Mouse (Mus musculus): ENCODE data around the gene Lrrtm4. TPM values are rescaled to one million over a fixed set of nuclear protein-coding genes. Genes with fewer than 3 reads are reported as not detected.
A peak's percentile ranks its signal among the peaks of the same experiment; 100 is the strongest.

Lrrtm4 gene
- total RNA-seq, 2 experiments from 2014 or later = 65.8 to 70.2 TPM

GRCm38 (mm10) chr6:80331751-80332150, 313.1 kb downstream of the Lrrtm4 start:
- DNase-seq = no peak

GRCm38 (mm10) chr6:80352307-80352706, 333.6 kb downstream of the Lrrtm4 start:
- no peak for DNase-seq

GRCm38 (mm10) chr6:80357092-80357491, 338.4 kb downstream of the Lrrtm4 start:
- DNase-seq = no peak

GRCm38 (mm10) chr6:80363593-80363992, 344.9 kb downstream of the Lrrtm4 start:
- DNase-seq = no peak

- no peak for DNase-seq
Measured at GRCm38 (mm10) chr6:80366532-80366931, 347.9 kb downstream of the Lrrtm4 start.

GRCm38 (mm10) chr6:80389571-80389970, 370.9 kb downstream of the Lrrtm4 start:
- no peak for DNase-seq

GRCm38 (mm10) chr6:80406757-80407156, 388.1 kb downstream of the Lrrtm4 start:
- no peak for DNase-seq

GRCm38 (mm10) chr6:80440135-80440534, 421.5 kb downstream of the Lrrtm4 start:
- DNase-seq = no peak

- no peak for DNase-seq
Measured at GRCm38 (mm10) chr6:80470546-80470945, 451.9 kb downstream of the Lrrtm4 start.

- DNase-seq = peak; percentile 20 to 39
Measured at GRCm38 (mm10) chr6:80476153-80476552, 457.5 kb downstream of the Lrrtm4 start.

GRCm38 (mm10) chr6:80545017-80545416, 526.3 kb downstream of the Lrrtm4 start:
- no peak for DNase-seq

GRCm38 (mm10) chr6:80549907-80550306, 531.2 kb downstream of the Lrrtm4 start:
- DNase-seq = no peak

GRCm38 (mm10) chr6:80553398-80553797, 534.7 kb downstream of the Lrrtm4 start:
- no peak for DNase-seq

GRCm38 (mm10) chr6:80554991-80555390, 536.3 kb downstream of the Lrrtm4 start:
- DNase-seq = no peak

GRCm38 (mm10) chr6:80577227-80577626, 558.5 kb downstream of the Lrrtm4 start:
- no peak for DNase-seq

GRCm38 (mm10) chr6:80582225-80582624, 563.5 kb downstream of the Lrrtm4 start:
- no peak for DNase-seq

- DNase-seq = no peak
Measured at GRCm38 (mm10) chr6:80589776-80590175, 571.1 kb downstream of the Lrrtm4 start.

- DNase-seq = no peak
Measured at GRCm38 (mm10) chr6:80619508-80619907, 600.8 kb downstream of the Lrrtm4 start.

- DNase-seq = peak; percentile 66 to 67
Measured at GRCm38 (mm10) chr6:80622676-80623334, 604.1 kb downstream of the Lrrtm4 start.

- DNase-seq = no peak
Measured at GRCm38 (mm10) chr6:80625509-80625908, 606.8 kb downstream of the Lrrtm4 start.

GRCm38 (mm10) chr6:80662729-80663128, 644.1 kb downstream of the Lrrtm4 start:
- DNase-seq = peak; percentile 2 to 10

- no peak for DNase-seq
Measured at GRCm38 (mm10) chr6:80664039-80664438, 645.4 kb downstream of the Lrrtm4 start.

- no peak for DNase-seq
Measured at GRCm38 (mm10) chr6:80704183-80704582, 685.5 kb downstream of the Lrrtm4 start.

GRCm38 (mm10) chr6:80720468-80720867, 701.8 kb downstream of the Lrrtm4 start:
- DNase-seq = no peak

- no peak for DNase-seq
Measured at GRCm38 (mm10) chr6:80733416-80733815, 714.7 kb downstream of the Lrrtm4 start.
